Mouse (Mus musculus): ENCODE data around the gene Osbpl9.

DNA sequence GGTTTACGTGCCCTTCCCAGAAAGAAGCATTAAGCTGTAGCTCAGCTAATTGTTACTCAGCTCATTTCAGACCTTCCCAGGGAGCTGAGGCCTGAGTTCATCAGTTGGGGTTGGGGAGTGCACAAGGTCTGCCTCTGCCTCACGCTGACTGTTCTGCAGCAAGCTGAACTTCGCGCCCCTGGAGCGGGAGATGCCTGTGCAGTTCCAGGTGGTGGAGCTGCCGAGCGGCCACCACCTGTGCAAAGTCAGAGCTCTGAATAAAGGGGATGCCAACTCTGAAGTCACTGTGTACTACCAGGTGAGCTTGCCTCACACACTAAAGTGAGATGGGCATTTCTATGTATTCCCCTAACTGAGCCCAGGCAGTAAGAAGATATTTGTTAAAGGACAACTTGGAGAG lies 145.7 kb downstream of the Osbpl9 start:
- TF ChIP-seq CTCF (IDR thresholded peaks at IDR 0.05; ENCODE audit: low read depth, low read length) = no peak
- no peak for TF ChIP-seq POLR2A (IDR thresholded peaks at IDR 0.05; ENCODE audit: borderline replicate concordance, low read depth, low read length)

Measured in bone marrow macrophage, adult 2 months (primary cell).